Mouse (Mus musculus): Measurements from ENCODE around the gene Gm20390.

DNA sequence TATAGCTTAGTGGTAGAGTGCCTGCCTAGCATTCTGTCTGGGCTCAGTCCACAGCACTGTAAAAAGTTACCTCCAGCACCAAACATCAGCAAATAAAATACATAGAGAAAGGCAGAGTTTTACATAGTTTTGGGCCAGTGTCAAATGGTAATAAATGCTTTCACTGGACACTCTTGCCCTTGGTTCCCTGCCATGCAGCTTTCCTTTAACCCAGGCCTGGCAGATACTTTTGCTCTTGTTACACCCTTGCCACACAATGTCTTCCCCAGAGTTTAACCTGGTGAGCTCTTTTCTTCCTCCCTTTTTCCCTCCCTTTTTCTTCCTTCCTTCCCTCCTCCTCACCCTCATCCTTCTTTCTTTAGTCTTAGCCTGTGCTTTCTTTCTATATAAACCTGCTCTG lies 31.2 kb upstream of the Gm20390 start:
- TF ChIP-seq TAL1 (IDR thresholded peaks at IDR 0.05; ENCODE audit: low read length) = no peak
- TF ChIP-seq GATA1 (IDR thresholded peaks at IDR 0.05; ENCODE audit: low read length) = no peak

Data from erythroblast, embryonic 14.5 days (primary cell).